Mouse (Mus musculus) MEL (cell line): ENCODE data around the gene Il12rb1.

Experiments used
- CTCF ChIP-seq, 3 experiments: IDR thresholded peaks in 2 of 3; conservative IDR thresholded peaks in 1 of 3; 2 replicates each; pipeline ENCODE4 v1.5.1; 2011 to 2012; ENCODE audit warnings: low read length in 3 of 3, low read depth in 2 of 3, mild to moderate bottlenecking in 2 of 3, improper control_type of control experiment in 1 of 3, inconsistent platforms in 1 of 3, mixed read lengths in 1 of 3, moderate library complexity in 1 of 3; ENCODE audit not compliant: control insufficient read depth in 1 of 3, insufficient read depth in 1 of 3, poor library complexity in 1 of 3, severe bottlenecking in 1 of 3
- NELFE ChIP-seq: IDR thresholded peaks from 2 replicates; pipeline ENCODE4 v1.6.1; 2011; ENCODE audit warnings: low read depth, low read length, improper control_type of control experiment

- TF ChIP-seq CTCF (IDR thresholded peaks at IDR 0.05 in 2 of 3, conservative IDR thresholded peaks at IDR 0.05 in 1 of 3; ENCODE audit: control insufficient read depth in 1 of 3, insufficient read depth in 1 of 3, low read depth in 2 of 3, low read length in 3 of 3, poor library complexity in 1 of 3, severe bottlenecking in 1 of 3), result no peak
- no peak for TF ChIP-seq NELFE
These were observed 24.8 kb downstream of the Il12rb1 start for GRCm38 (mm10) chr8:70833018-70833482.
